Mouse (Mus musculus) layer of hippocampus, postnatal 14 days (tissue): ENCODE measurements around the gene Rhot1. TPM values are rescaled to one million over a fixed set of nuclear protein-coding genes. Genes with fewer than 3 reads are reported as not detected.

Source experiments
- DNase-seq, 2 experiments: peaks; one replicate each; pipeline ENCODE4 v3.0.0; 2021 to 2022; ENCODE audit warnings: low spot score in 2 of 2, mixed read lengths in 1 of 2
- total RNA-seq, 2 experiments: library from RNA; stranded (reverse); gene quantifications; 2 replicates each; pipeline ENCODE4 v1.2.3; 2021

Gene Rhot1
- total RNA-seq, 2 experiments from 2014 or later: 61.6 to 64.6 TPM

DNA sequence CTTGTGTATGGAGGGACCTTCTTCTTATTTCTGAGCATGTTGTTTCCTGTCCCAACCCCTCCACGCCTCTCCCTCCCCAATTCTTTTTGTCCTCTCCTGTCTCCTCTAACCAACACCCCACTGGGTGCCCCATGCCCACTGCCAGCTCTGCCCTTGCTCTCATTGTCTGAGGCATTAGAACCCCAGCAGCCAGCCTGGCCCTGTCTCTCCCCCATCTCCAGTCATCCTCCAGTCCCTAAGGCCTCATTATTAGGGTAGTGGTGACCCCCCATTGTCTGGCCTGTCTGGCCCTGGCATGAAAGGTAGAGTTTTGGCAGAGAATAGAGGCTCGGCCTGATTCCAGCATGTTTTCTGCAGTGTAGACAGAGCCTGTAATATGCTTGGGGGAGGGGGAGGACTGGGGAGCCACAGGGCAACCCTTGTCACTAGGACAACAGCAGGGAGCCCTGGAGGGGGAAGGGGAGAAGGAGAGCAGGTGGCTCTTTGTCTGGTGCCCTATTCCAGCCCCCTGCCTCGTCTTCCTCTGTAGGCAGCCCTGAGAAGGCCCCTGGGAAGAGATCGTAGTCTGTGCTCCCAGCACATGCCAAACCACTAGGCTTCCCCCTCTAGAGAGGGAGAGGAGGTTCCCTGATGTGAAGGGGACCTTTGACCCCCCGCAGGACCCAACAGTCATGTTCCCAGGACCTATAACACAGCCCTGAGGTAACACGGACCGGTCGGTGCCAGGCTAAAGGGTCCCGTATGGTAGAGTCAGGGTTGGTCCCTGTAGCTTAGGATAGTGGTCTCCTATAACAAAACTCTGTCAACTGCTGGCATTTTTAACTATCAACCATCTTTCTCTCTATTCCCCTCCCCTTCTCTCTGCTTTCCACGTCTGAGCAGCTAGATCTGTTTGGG, 107.2 kb downstream of the Rhot1 start:
- peak in 1 of 2 experiments; percentile 33 for DNase-seq

Other genes with a start within 250 kb of the Rhot1 start
- gene Utp6, start 246.6 kb upstream of the Rhot1 start, total RNA-seq: 10 to 100 TPM; 35.9 to 36.3 TPM
- 10 to 100 TPM; 31.4 to 34.5 TPM for gene Suz12, start 215.9 kb upstream of the Rhot1 start, total RNA-seq
- 10 to 100 TPM; 18.3 to 22.1 TPM for gene Crlf3, start 128.0 kb upstream of the Rhot1 start, total RNA-seq
- 1 to 10 TPM; 3.8 to 4.7 TPM for gene Atad5, start 119.6 kb upstream of the Rhot1 start, total RNA-seq
- gene Tefm, start 66.8 kb upstream of the Rhot1 start, total RNA-seq: 10 to 100 TPM; 11.3 to 12.7 TPM
- 10 to 100 TPM; 10.3 to 11.0 TPM for gene Adap2, start 54.9 kb upstream of the Rhot1 start, total RNA-seq
- 1 to 10 TPM; 3.5 to 4.6 TPM for gene Rnf135, start 25.2 kb upstream of the Rhot1 start, total RNA-seq
- gene Rhbdl3, start 91.9 kb downstream of the Rhot1 start, total RNA-seq: 10 to 100 TPM; 28.0 to 28.9 TPM
- 10 to 100 TPM; 44.4 to 49.1 TPM for gene 5730455P16Rik, start 169.0 kb downstream of the Rhot1 start, total RNA-seq
- gene Zfp207, start 174.3 kb downstream of the Rhot1 start, total RNA-seq: 100 to 1,000 TPM; 162 to 167 TPM
- 100 to 1,000 TPM; 102 to 109 TPM for gene Psmd11, start 219.6 kb downstream of the Rhot1 start, total RNA-seq